Mouse (Mus musculus) stomach, postnatal 0 days (tissue): ENCODE measurements at regions not wholly inside any gene's neighbourhood (a gene's known extent, or its start where the extent isn't known, plus 50 kb on each side); places are given as distances from the start of the nearest gene placed in this dataset.

Source experiments
- ATAC-seq: fragments of 200-750 bp; cut with Nextera tagmentation; 2 replicates; pipeline ENCODE4 v1.8.0; 2017; ENCODE audit not compliant: low FRiP score, low TSS enrichment
- DNase-seq: peaks from one replicate; pipeline ENCODE4 v3.0.0-alpha.2; 2016; ENCODE audit warnings: low spot score
- H3K27ac ChIP-seq: fragments of 300-500 bp; sonication (generic); replicated peaks from 2 replicates; pipeline ENCODE4 v1.5.1; 2014; ENCODE audit warnings: mild to moderate bottlenecking, control low read depth
- H3K27me3 ChIP-seq: fragments of 300-500 bp; sonication (generic); 2 replicates; pipeline ENCODE4 v1.6.1; 2014; ENCODE audit warnings: low read length; ENCODE audit not compliant: control insufficient read depth, insufficient read depth
- H3K36me3 ChIP-seq: fragments of 300-500 bp; sonication (generic); 2 replicates; pipeline ENCODE4 v1.6.1; 2014; ENCODE audit warnings: low read length, mixed read lengths; ENCODE audit not compliant: control insufficient read depth, insufficient read depth
- H3K4me1 ChIP-seq: fragments of 300-500 bp; sonication (generic); replicated peaks from 2 replicates; pipeline ENCODE4 v1.6.1; 2014; ENCODE audit warnings: antibody characterized with exemption; ENCODE audit not compliant: control insufficient read depth, insufficient read depth
- H3K4me2 ChIP-seq: fragments of 300-500 bp; sonication (generic); replicated peaks from 2 replicates; pipeline ENCODE4 v1.6.1; 2014; ENCODE audit warnings: low read depth, mild to moderate bottlenecking, control low read depth, moderate library complexity
- H3K4me3 ChIP-seq: fragments of 300-500 bp; sonication (generic); 2 replicates; pipeline ENCODE4 v1.5.1; 2014; ENCODE audit warnings: low read depth, low read length, control low read depth
- H3K9ac ChIP-seq: fragments of 300-500 bp; sonication (generic); 2 replicates; pipeline ENCODE4 v1.6.1; 2014; ENCODE audit warnings: mild to moderate bottlenecking, low read length, control low read depth, mixed read lengths
- H3K9me3 ChIP-seq: fragments of 300-500 bp; sonication (generic); 2 replicates; pipeline ENCODE4 v1.6.1; 2016; ENCODE audit warnings: low read length; ENCODE audit not compliant: control insufficient read depth
- CTCF ChIP-seq: IDR thresholded peaks from 2 replicates; pipeline ENCODE4 v1.5.1; 2016; ENCODE audit warnings: antibody characterized with exemption, low read depth, mild to moderate bottlenecking, moderate library complexity
- EP300 ChIP-seq: optimal IDR thresholded peaks from 2 replicates; pipeline ENCODE3; 2016; ENCODE audit warnings: antibody characterized with exemption
- WGBS: fragments of 180-500 bp; shearing (Covaris S2); extraction: QIAGEN DNeasy Blood & Tissue Kit; methylation state at CpG from one replicate; pipeline ENCODE4 v1.1.7; 2014; 5-methylcytosine and 5-hydroxymethylcytosine counted together

DNA sequence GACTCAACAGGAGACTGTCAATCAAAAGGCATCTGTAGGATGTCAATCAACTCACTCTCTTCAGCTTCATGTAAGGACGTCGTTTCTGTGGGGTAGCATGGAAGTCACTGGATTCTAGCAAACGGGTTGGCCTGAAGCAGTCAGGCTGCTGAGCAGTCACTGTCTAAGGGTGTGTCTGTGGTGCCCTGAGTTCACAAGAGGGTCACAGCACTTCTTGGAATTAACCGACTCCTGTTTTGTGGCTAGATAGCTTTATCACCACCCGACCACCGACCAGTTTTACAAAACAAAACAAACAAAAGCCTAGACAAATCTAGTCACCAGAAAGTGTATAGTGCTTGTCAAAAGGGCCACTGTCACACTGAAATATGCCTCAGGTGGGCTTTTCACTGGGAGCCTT lies 226.4 kb upstream of the Irx3 start:
- Histone ChIP-seq H3K4me2 (no peak overlapping the region), H3K27ac (no peak overlapping the region), H3K27me3 (no peaks in the 10 kb centered on the region), H3K4me3 (no peak overlapping the region), H3K9me3 (no peaks in the 10 kb centered on the region), H3K9ac (no peak overlapping the region), H3K36me3 (no peaks in the 10 kb centered on the region), H3K4me1 (no peaks in the 10 kb centered on the region)
- 25% methylated on average over 6 of the region's 6 CpGs for WGBS
- TF ChIP-seq EP300 (no peak), CTCF (no peak)
- ATAC-seq (no peak), DNase-seq (no peak)

DNA sequence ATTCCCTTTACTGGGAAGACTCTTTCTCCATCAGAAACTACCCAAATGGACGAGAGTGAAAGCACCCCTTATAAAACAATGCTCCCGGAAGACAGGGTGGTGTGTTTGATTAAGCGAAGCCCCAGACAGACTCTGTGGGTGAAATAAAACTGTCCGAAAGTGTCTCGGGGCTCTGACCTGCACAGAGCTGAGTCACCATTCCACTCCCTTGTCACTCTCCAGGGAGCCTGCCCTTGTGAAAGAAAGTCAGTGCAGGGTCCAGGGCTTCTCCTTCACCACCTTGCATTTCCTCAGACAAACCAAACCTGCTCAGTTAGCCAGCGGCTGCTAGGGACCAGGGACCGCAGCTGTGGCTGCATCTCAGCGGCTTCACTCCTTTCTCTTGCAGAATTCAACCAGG lies 222.3 kb upstream of the Irx3 start:
- WGBS, result 16% methylated on average over 8 of the region's 8 CpGs
- TF ChIP-seq CTCF (no peak), EP300 (no peak)
- no peak overlapping the region for H3K4me3 ChIP-seq
- no peak for DNase-seq
- no peaks in the 10 kb centered on the region for H3K27me3 ChIP-seq
- ATAC-seq, result no peak
- no peaks in the 10 kb centered on the region for H3K36me3 ChIP-seq
- no peaks in the 10 kb centered on the region for H3K9me3 ChIP-seq
- no peak overlapping the region for H3K4me2 ChIP-seq
- no peaks in the 10 kb centered on the region for H3K4me1 ChIP-seq
- H3K9ac ChIP-seq, result no peak overlapping the region
- H3K27ac ChIP-seq, result no peak overlapping the region

DNA sequence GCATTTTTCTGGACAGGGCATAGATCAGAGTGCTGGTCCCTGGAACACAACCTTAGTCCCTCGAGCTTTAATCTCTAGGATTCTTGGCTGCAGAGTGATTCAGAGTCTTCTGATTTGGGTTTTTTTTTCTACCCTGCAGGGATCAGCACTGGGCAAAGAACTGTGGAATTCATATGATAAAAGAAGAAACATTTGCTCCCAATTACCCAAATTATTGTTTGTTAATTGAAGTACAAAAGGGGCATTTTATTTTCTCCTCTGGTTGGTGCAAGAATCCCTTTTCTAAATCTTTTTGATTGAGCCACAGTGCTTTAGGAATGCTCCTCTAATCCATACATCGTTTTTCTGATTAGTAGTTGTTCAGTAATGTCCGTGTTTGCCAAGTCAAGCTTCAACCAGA lies 219.7 kb upstream of the Irx3 start:
- 60% methylated on average over 3 of the region's 3 CpGs for WGBS
- H3K4me1 ChIP-seq, result no peaks in the 10 kb centered on the region
- no peak for DNase-seq
- TF ChIP-seq EP300 (no peak), CTCF (no peak)
- no peak overlapping the region for H3K4me3 ChIP-seq
- H3K9ac ChIP-seq, result no peak overlapping the region
- H3K9me3 ChIP-seq, result no peaks in the 10 kb centered on the region
- no peak for ATAC-seq
- H3K4me2 ChIP-seq, result no peak overlapping the region
- H3K27me3 ChIP-seq, result no peaks in the 10 kb centered on the region
- H3K36me3 ChIP-seq, result no peaks in the 10 kb centered on the region
- no peak overlapping the region for H3K27ac ChIP-seq

DNA sequence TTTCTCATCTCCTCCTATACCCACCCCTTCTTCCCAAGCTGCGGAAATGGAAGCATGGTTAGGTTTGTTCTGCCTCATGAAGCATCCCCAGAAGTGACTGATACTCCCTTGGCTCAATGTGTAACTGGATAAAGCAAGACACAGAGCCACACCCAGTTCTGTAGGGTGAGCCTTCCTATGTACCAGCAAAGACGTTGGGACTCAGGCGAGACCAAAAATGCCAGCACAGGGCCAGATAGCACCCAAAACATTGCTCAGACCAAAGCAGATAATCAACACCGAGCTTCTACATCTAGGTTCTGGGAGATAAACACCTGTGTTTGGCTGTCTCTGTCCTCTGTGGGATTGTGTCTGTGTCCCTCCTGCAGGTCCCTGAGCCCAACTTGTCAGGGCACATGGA lies 212.8 kb upstream of the Irx3 start:
- Histone ChIP-seq H3K4me3 (no peak overlapping the region), H3K4me1 (no peaks in the 10 kb centered on the region), H3K9me3 (no peaks in the 10 kb centered on the region), H3K4me2 (no peak overlapping the region), H3K36me3 (no peaks in the 10 kb centered on the region), H3K27me3 (no peaks in the 10 kb centered on the region), H3K9ac (no peak overlapping the region), H3K27ac (no peak overlapping the region)
- DNase-seq (no peak), ATAC-seq (no peak)
- 79% methylated on average over 4 of the region's 4 CpGs for WGBS
- TF ChIP-seq EP300 (no peak), CTCF (no peak)

DNA sequence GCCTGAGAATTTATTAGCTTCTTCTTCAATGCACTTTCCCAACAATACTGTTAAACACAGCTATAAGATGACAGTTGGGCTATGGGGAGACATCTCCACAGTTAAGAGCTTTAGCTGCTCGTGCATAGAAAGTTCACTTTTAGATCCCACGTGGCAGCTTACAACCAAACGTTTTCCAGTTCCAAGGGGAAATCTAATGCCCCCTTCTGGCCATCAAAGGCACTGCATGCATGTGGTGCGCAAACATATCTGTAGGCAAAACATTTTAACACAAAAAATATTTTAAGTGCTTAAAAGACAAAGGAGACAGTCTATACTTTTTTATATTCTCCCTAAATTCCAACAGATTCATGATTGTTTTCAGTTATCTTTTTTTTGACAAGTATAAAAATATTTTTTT lies 211.3 kb upstream of the Irx3 start:
- Histone ChIP-seq H3K36me3 (no peaks in the 10 kb centered on the region), H3K9ac (no peak overlapping the region), H3K27me3 (no peaks in the 10 kb centered on the region), H3K27ac (no peak overlapping the region), H3K4me2 (no peak overlapping the region), H3K4me1 (no peaks in the 10 kb centered on the region), H3K4me3 (no peak overlapping the region), H3K9me3 (no peaks in the 10 kb centered on the region)
- TF ChIP-seq CTCF (peak; percentile 68), EP300 (no peak)
- WGBS, result 58% methylated on average over 4 of the region's 4 CpGs
- DNase-seq, result no peak
- ATAC-seq, result no peak

DNA sequence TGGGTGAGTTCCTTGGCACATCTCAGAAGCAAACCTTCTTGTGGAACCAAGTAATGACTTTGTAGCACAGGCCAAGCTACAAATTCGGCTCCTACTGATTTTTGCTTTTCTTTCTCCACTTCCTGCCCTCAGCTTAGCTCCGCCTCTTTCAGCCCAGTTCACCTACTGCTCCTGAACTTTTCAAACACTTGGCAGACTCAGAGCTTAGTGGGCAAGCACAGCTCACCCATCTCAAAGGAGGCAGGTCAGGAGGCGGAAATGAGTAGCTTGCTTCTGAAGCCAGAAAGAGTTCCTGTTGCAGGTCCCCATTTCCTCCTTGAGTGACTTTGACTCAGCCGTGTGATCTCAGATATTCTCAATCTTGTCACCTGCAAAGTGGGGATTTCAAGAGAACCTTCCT lies 208.5 kb upstream of the Irx3 start:
- ATAC-seq (no peak), DNase-seq (no peak)
- Histone ChIP-seq H3K36me3 (no peaks in the 10 kb centered on the region), H3K9ac (no peak overlapping the region), H3K9me3 (no peaks in the 10 kb centered on the region), H3K4me2 (no peak overlapping the region), H3K4me3 (no peak overlapping the region), H3K27me3 (no peaks in the 10 kb centered on the region), H3K4me1 (no peaks in the 10 kb centered on the region), H3K27ac (no peak overlapping the region)
- 83% methylated on average over 4 of the region's 4 CpGs for WGBS
- TF ChIP-seq EP300 (no peak), CTCF (no peak)
